Mouse (Mus musculus): ENCODE results near the gene Naa35. TPM values are rescaled to one million over a fixed set of nuclear protein-coding genes. Genes with fewer than 3 reads are reported as not detected.

The Naa35 gene
- total and polyA plus RNA-seq, 3 experiments, result 12.4 to 63.3 (median 52.4) TPM

DNA sequence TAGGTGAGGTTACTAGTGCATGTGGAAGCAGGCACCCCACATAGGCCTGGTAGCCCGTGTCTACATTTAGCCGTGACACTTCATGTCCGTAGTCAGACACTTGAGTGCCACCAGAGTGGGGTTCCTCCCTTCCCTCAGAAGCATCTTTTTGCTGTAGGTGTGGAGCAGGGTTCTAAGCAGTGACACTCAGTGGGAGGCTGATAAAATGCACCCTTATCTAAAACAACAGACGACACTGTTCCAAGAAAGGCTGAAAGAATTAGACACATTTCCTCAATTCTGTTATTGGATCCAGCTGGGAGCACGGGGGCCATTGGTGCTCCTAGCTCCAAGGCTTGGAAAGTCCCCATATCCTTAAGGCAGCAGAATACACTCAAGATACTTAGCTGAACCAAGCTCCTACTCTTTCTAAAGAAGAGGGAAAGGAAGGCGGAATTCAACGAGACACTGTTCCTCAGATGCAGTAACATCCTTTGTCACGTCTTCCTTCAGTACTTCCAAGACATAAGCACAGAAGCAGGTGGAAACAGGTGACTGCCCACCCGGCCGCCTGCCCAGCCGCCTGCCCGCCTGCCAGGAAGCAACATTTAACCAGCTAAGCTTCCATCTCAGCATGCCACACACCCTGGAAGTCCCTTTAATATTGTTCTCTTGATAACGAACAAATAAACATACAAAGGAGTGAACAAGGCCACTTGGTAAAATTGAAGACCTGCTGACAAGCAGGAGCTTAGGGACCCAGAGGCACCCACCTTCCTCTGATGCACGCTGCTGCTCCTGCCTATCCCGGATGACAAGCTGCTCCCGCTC lies 54.5 kb downstream of the Naa35 start:
- DNase-seq, result no peak

- no peak for DNase-seq
Observed at GRCm38 (mm10) chr13:59640178-59640440, 55.0 kb downstream of the Naa35 start.

DNA sequence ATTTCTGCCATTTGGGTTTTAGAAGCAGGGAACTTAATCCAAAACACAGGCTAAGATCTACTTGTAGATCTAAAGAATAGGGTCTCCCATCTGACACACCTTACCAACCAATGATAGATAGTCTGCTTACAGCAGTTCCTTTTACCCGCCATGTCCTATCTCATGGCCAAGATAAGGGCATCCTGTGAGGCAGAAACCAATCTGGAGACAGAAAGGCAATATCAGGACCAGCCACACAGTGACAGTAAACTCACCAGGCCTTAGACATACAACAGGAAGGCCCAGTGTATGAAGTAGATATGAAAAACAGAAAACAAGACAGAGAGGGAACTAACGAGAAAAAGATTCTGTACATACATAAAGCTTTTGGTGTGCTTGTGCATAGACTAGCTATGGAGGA lies 57.8 kb downstream of the Naa35 start:
- DNase-seq, result no peak

DNA sequence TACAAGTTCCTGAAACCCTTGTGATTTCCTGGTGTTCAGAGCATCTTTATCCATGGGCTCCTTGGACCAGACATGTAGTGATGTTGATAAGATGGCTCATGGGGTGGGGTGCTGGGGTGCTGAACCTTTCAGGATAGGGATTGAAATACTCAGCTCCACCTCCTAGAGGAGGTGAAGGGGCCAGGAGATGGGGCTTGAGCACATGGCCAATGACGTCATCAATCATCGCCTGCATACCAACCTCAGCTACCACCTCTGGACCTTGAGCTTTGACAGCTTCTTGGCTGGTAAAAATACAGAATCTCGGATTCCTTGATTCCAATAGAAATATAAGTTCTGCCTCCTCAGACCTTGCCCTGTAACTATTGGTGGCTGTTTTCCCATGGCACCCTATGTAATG lies 60.4 kb downstream of the Naa35 start:
- no peak for DNase-seq

- no peak for DNase-seq
Observed at GRCm38 (mm10) chr13:59646674-59647244, 61.7 kb downstream of the Naa35 start.

DNA sequence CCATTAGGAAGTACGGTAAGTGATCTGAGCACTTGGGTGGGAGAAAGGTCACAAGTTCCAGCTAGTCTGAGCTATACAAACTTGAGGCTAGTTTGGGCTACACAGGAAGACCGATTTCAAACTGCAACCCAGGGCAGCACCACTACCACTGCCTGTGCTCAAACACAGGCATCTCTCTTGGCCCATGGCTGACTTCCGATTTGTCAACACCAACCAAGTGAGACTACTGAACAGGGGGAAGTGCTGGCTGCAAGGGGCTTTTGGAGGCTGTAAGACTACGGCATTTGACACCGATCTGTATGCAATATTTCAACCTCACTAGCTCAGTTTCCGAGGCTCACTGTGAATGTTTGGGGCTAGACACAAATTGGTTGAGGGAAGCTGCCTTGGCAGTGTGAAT lies 62.4 kb downstream of the Naa35 start:
- no peak for DNase-seq

GRCm38 (mm10) chr13:59648598-59648997 lies 63.5 kb downstream of the Naa35 start:
- no peak for DNase-seq

DNA sequence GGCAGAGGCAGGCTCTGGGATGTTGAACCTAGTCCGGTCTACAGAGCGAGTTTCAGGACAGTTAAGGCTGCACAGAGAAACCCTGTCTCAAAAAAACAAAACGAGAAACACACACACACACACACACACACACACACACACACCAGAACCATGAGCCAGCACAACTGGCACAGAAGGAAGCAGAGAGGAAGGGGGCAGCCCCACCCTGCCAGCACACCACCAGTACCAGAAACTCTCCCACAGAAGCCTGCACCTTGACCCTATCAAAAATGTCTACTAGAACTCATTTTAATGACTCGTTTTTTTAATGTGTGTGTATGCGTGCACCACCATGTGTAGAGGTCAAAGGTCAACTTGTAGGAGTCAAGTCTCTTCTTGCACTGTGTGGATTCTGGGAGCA lies 64.7 kb downstream of the Naa35 start:
- no peak for DNase-seq

GRCm38 (mm10) chr13:59652651-59653050 lies 67.6 kb downstream of the Naa35 start:
- no peak for DNase-seq

- DNase-seq, result no peak
Observed at GRCm38 (mm10) chr13:59653136-59653535, 68.1 kb downstream of the Naa35 start.

GRCm38 (mm10) chr13:59654465-59654864 lies 69.4 kb downstream of the Naa35 start:
- DNase-seq, result no peak

DNA sequence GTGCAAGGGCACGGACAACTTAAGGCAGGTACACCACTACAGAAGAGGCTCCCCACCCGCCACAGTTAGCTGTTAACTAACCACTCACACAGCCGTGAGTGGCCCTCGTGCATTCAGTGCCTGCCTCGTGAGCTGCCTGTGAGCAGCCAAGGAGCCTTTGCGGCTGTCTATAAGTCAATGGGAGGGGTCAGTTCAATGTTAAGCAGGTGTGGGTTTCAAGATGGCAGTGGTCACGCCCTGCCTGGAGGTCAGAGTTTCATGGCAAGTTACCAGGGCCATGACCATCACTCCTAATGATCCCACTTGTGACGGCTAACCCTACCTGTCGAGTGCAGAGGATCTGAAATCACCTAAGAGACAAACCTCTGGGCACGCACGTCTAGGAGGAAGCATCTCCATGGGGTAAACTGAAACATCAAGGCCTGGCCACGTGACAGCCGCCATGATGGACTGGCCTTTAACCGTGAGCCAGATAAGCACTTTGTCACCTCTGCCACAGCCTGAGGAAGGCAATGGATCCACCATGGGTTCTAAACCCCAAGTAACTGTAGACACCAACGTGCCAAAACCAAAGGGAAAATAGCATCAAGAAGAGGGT lies 70.8 kb downstream of the Naa35 start:
- no peak for DNase-seq

DNA sequence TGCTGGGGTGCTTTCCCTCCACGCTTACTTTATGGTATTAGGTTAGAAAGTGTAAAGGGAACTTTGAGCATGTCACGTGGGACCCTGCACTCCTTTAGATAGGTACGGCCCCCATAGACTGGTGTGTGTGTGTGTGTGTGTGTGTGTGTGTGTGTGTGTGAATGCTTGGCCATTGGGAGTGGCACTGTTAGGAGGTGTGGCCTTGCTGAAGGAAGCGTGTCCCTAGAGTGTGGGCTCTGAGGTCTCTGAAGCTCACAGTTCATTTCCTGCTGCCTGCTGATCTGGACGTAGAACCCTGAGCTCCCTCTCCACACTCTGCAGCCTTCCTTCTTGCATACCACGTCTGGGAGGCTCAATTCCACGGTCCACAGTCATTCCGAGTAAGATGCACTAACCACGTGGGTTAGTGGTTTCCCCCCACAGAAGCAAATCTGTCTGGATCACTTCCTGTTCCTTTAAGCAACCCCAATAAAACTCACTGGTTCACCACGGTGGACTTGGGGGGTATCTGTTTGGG lies 71.3 kb downstream of the Naa35 start:
- DNase-seq, result no peak

- peak; percentile 10 for DNase-seq
Observed at GRCm38 (mm10) chr13:59656975-59657388, 71.9 kb downstream of the Naa35 start.

DNA sequence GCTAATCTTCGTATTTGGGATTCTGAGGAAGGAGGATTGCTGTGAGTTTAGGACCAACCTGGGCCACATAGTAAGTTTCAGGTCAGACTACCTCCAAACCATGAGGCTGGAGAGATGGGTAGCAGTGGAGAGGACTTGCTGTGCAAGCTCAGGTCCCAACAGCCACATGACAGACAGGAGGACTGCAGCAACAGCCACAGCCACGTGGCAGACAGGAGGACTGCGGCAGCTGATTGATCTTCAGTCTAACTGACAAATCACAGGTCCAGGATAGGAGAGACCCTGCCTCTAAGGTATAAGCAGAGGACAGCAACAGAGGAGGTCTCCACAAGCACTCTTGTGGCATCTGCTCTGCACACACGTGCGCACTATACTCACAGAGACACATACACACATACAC lies 72.7 kb downstream of the Naa35 start:
- no peak for DNase-seq

DNA sequence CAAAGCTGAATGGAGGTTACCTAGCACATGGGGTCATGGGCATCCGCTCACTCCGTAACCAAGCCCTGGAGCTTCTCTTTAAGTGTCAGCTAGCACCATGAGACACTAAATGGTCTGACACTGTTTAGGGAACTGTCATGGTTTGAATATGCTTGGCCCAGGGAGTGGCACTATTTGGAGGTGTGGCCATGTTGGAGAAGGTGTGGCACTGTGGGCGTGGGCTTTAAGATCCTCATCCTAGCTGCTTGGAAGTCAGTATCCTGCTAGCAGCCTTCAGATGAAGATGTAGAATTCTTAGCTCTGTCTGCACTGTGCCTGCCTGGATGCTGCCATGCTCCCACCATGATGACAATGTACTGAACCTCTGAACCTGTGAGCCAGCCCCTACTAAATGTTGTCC lies 75.3 kb downstream of the Naa35 start:
- DNase-seq, result no peak

GRCm38 (mm10) chr13:59661387-59661786 lies 76.3 kb downstream of the Naa35 start:
- no peak for DNase-seq

DNA sequence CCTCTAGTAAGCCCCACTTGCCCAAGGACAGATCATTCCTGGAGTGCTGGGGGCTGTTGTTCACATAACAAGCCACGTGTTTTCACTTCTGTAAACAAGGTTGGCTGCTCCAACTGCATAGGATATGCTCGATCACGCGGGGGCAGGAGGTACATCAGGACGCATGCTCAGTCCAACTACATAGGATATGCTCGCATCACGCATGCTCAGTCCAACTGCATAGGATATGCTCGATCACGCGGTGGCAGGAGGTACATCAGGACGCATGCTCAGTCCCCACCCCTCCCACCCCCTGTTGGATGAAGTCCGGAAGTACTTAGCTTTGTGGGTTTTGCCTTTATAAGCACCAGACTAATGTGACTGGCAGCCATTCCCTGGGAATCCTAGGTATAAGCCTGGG lies 76.9 kb downstream of the Naa35 start:
- no peak for DNase-seq

- no peak for DNase-seq
Observed at GRCm38 (mm10) chr13:59663939-59664712, 79.1 kb downstream of the Naa35 start.

DNA sequence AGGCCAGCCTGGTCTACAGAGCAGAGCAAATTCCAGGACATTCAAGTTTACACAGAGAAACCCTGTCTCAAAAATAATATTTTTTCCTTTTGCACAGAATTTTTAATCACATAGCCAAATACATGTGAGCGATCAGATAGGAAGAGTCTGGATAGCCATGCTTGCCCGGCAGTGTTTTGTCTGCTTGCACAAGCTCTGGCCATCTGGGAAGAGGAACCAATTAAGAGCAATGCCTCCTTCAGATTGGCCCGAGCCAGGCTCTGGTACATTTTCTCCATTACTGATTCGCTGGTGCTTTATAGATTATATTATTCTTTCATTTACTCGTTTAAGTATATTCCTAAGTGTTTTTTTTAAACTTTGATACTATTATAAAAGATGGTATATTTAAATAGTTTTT lies 82.7 kb downstream of the Naa35 start:
- DNase-seq, result no peak

DNA sequence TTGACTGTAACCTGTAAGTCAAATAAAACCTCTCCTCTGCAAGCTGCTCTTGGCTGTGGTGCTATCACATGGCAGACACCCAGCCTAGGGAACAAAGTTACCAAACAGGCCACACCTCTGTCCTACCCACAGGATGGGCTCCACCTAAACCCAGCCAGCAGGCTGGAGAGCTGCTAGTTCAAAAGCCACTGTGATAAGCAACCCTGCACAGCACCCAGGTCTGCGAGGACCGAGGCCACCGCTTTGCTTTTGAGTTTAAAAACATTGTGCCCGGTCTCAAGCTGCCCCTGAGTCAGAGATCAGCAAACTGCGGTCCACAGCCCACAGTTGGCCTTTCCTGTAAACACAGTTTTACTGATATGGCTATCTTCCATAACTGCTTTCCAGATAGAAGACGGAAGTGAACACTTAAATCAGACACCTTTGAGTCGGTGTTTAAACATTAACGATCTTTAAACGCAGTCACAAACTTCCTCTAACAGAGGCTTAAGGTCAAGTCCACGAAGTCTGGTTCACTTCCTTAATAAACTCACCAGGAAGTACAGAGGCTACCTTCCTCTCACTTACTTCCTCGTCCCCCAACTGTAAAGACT lies 83.5 kb downstream of the Naa35 start:
- peak; percentile 13 for DNase-seq

GRCm38 (mm10) chr13:59669946-59670345 lies 84.9 kb downstream of the Naa35 start:
- DNase-seq, result no peak

Data from adrenal gland, adult 2 months (tissue).